Comparison of ENCODE assay signal across 8 mouse cellular contexts in the genomic region with DNA sequence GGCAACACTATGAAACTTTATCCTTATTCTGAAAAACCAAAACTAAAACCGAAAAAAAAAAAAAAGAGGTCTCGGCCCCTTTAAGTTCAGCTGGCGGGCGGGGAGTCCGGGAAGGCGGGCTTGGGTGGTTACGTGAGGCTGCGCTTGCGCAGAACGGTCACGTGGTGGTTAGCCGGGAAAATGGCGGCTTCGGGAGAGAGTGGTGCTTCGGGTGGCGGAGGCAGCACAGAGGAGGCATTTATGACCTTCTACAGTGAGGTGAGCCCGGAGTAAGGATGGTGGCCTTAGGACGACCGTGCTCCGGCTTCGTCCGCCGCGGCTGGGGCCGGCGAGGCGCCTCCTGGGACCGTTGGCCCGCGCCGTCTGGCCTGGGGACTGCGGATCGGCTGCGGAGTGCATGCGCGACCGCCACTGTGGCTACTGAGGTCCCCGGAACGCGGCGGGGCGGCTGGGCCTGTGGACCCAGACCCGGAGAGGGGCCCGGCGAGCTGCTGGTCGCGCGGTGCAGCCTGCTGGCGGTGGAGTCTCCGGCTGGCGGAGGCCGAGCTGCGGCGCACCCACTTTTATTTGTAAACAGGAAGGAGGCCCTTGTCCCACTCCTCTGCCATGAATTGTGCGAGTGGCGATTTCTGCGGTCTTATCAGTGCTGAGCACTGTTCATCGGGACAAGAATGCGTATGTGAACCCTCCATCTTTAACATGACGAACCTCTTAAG. TPM values are rescaled to one million over a fixed set of nuclear protein-coding genes. Genes with fewer than 3 reads are reported as not detected.
DNase-seq lines count a peak whose midpoint lies in the region; ATAC-seq lines count a peak whose summit lies in the region.

A gene (plus strand): TSS at position 145 of the 716 bp plus-strand sequence.

- H3K4me2 ChIP-seq in hindbrain, embryonic 11.5 days (replicated peaks; ENCODE audit: low read depth, low read length) = peak within 1 kb of the TSS; percentile 83

- under 1% methylated on average over 60 of the region's 60 CpGs for WGBS in hindbrain, embryonic 11.5 days

- peaks cover 3% of the 10 kb centered on the region; the same call in 1 of the 2 replicates for H3K4me1 ChIP-seq in hindbrain, embryonic 11.5 days (replicated peaks; ENCODE audit: control insufficient read depth, insufficient read depth, low read length)

- peak within 1 kb of the TSS; percentile 100 for H3K4me3 ChIP-seq in hindbrain, embryonic 11.5 days (ENCODE audit: low read depth, low read length)

- H3K27ac ChIP-seq in hindbrain, embryonic 11.5 days (ENCODE audit: low read depth, low read length) = peak within 1 kb of the TSS; percentile 79

- ATAC-seq in hindbrain, embryonic 11.5 days (ENCODE audit: low FRiP score) = peak; percentile 75

- peak; percentile 94 for DNase-seq in MN1 (ENCODE audit: low spot score)
- DNase-seq in cerebellum, adult 9-10 months = peak; percentile 93
- peak; percentile 87 to 97 for DNase-seq in frontal cortex, adult 2 months (ENCODE audit: extremely low spot score in 1 of 2, low spot score in 1 of 2)
- peak; percentile 97 for DNase-seq in hindbrain, embryonic 11.5 days (ENCODE audit: low spot score)
- DNase-seq in layer of hippocampus, postnatal 10 days (ENCODE audit: low spot score in 2 of 2) = peak; percentile 95 to 97
- peak; percentile 98 for DNase-seq in lung, postnatal 10 days
- peak; percentile 93 for DNase-seq in ovary, postnatal 36 days (ENCODE audit: low spot score)
- peak; percentile 95 for DNase-seq in thymus, postnatal 25 days

- no peaks in the 10 kb centered on the region for H3K9me3 ChIP-seq in hindbrain, embryonic 11.5 days (ENCODE audit: control insufficient read depth, low read length)

- peak within 1 kb of the TSS; percentile 92 for H3K9ac ChIP-seq in hindbrain, embryonic 11.5 days (ENCODE audit: low read depth, low read length)

- no peaks in the 10 kb centered on the region for H3K27me3 ChIP-seq in hindbrain, embryonic 11.5 days (ENCODE audit: control insufficient read depth, insufficient read depth, low read length)

- no peaks in the 10 kb centered on the region; the same call in 1 of the 2 replicates for H3K36me3 ChIP-seq in hindbrain, embryonic 11.5 days (ENCODE audit: control insufficient read depth, insufficient read depth, low read length)

RNA-seq across cellular contexts. Expression of the gene that starts here (rescaled TPM):
- 143 and 159 TPM in 2 replicates for polyA plus RNA-seq in frontal cortex, adult 2 months (2012; rRNA removed)
- 194 and 212 TPM in 2 replicates for polyA plus RNA-seq in hindbrain, embryonic 11.5 days (2014; fragmentation: Nextera tagmentation; extraction: Ambion mirVana)
- total RNA-seq in layer of hippocampus, postnatal 10 days (2021) = 10 to 100 TPM; 90.4 to 93.7 TPM

Comparison
In these comparisons a context has a peak if more than half of its experiments do, and no peak if none do; other contexts are left out.
1. Peak in every context shown above with its lines: DNase-seq, ATAC-seq, H3K4me3 ChIP-seq and H3K27ac ChIP-seq.